Mouse (Mus musculus) thymus, postnatal 36 days (tissue): ENCODE results near the gene Itsn1.
A peak's percentile ranks its signal among the peaks of the same experiment; 100 is the strongest.

Experiments
- DNase-seq, 2 experiments: peaks; one replicate each; pipeline ENCODE4 v3.0.0; 2022; ENCODE audit warnings: mixed read lengths in 2 of 2

The Itsn1 gene

GRCm38 (mm10) chr16:91729066-91729482 lies at the start of gene Itsn1:
TSS of gene Itsn1 (plus strand) at chr16:91729281.
- DNase-seq, result peak; percentile 98 to 99

- no peak for DNase-seq
These were observed 48.4 kb upstream of the Itsn1 start for GRCm38 (mm10) chr16:91680656-91681055.

- no peak for DNase-seq
These were observed 43.6 kb upstream of the Itsn1 start for GRCm38 (mm10) chr16:91685526-91685925.

GRCm38 (mm10) chr16:91686369-91686768 lies 42.7 kb upstream of the Itsn1 start:
- no peak for DNase-seq

GRCm38 (mm10) chr16:91688023-91688618 lies 41.0 kb upstream of the Itsn1 start:
- DNase-seq, result no peak

- peak; percentile 96 for DNase-seq
These were observed 40.3 kb upstream of the Itsn1 start, which contains the start of gene Donson for GRCm38 (mm10) chr16:91688619-91689334. TSS of gene Donson (minus strand) at chr16:91688770.

GRCm38 (mm10) chr16:91689791-91690190 lies 39.3 kb upstream of the Itsn1 start:
- peak in 1 of 2 experiments; percentile 21 for DNase-seq

- DNase-seq, result peak; percentile 66 to 70
These were observed 34.5 kb upstream of the Itsn1 start for GRCm38 (mm10) chr16:91694455-91695084.

- no peak for DNase-seq
These were observed 33.8 kb upstream of the Itsn1 start for GRCm38 (mm10) chr16:91695108-91695755.

- DNase-seq, result no peak
These were observed 30.1 kb upstream of the Itsn1 start for GRCm38 (mm10) chr16:91698995-91699394.

- DNase-seq, result no peak
These were observed 27.2 kb upstream of the Itsn1 start for GRCm38 (mm10) chr16:91701908-91702307.

GRCm38 (mm10) chr16:91702771-91703188 lies 26.3 kb upstream of the Itsn1 start:
- DNase-seq, result no peak

GRCm38 (mm10) chr16:91704603-91705340 lies 24.3 kb upstream of the Itsn1 start:
- DNase-seq, result no peak

- DNase-seq, result no peak
These were observed 18.8 kb upstream of the Itsn1 start for GRCm38 (mm10) chr16:91710241-91710640.

- no peak for DNase-seq
These were observed 12.1 kb upstream of the Itsn1 start for GRCm38 (mm10) chr16:91716927-91717349.

GRCm38 (mm10) chr16:91717399-91717798 lies 11.7 kb upstream of the Itsn1 start:
- no peak for DNase-seq

GRCm38 (mm10) chr16:91724247-91724646 lies 4.8 kb upstream of the Itsn1 start:
- DNase-seq, result peak; percentile 61 to 65

GRCm38 (mm10) chr16:91727433-91727832 lies 1.6 kb upstream of the Itsn1 start:
- no peak for DNase-seq

- DNase-seq, result peak; percentile 83 to 92
These were observed 687 bp upstream of the Itsn1 start, which contains the start of gene Cryzl1 for GRCm38 (mm10) chr16:91728123-91729065. TSS of gene Cryzl1 (minus strand) at chr16:91728975.

GRCm38 (mm10) chr16:91729821-91730441 lies 850 bp downstream of the Itsn1 start:
- DNase-seq, result peak in 1 of 2 experiments; percentile 27

GRCm38 (mm10) chr16:91730446-91730845 lies 1.4 kb downstream of the Itsn1 start:
- no peak for DNase-seq
